Mouse (Mus musculus): ENCODE results near the gene Ccdc51.

Gene Ccdc51

DNA sequence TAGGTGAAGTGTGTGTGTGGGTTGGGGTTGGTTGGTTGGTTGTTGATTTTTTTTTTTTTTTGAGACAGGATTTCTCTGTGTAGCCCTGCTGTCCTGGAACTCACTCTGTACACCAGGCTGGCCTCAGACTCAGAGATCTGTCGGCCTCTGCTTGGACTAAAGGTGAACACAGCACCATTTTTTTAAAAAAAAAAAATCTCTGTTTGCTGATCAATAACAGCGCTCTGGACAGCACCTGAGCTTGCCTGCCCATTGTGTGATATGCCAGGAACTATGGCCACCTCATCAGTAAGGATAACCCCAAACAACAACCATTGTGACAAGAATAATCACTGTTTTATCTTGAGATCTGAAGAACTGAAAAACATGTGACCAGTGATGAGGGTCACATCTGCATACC lies 42.8 kb downstream of the Ccdc51 start:
- no peak for DNase-seq

- no peak for DNase-seq
Measured at GRCm38 (mm10) chr9:109125481-109125880, 43.2 kb downstream of the Ccdc51 start.

- no peak for DNase-seq
Measured at GRCm38 (mm10) chr9:109127076-109127475, 44.8 kb downstream of the Ccdc51 start.

- no peak for DNase-seq
Measured at GRCm38 (mm10) chr9:109128211-109128610, 45.9 kb downstream of the Ccdc51 start.

- DNase-seq: no peak
Measured at GRCm38 (mm10) chr9:109130076-109130475, 47.8 kb downstream of the Ccdc51 start.

DNA sequence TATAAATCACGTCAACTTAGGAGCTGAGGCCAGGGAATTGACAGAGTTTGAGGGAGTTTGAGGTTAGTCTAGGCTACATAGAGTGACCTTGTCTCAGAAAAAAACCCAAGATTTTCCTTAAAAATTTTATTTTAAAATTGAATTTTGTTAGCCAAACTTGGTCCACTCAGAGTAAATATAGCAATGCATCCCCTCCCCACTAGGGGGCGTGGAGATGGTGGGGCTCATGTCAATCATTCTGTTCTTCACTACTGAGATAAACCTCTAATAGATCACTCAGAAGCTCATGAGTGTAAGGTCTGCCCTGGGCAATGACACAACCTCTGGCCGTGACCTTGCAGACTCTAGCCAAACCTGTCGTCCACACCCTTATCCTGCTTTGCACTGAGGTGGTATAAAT lies 58.1 kb downstream of the Ccdc51 start:
- DNase-seq: peak in 1 of 2 experiments; percentile 26
